Mouse (Mus musculus) ES-E14 (cell line): ENCODE results near the gene Olfr1246.

Experiments used
- CHD2 ChIP-seq: IDR thresholded peaks from 2 replicates; pipeline ENCODE4 v1.6.1; 2014; ENCODE audit warnings: mild to moderate bottlenecking, low read depth, low read length, inconsistent platforms
- HCFC1 ChIP-seq: IDR thresholded peaks from 2 replicates; pipeline ENCODE4 v1.6.1; 2012; ENCODE audit warnings: low read length, inconsistent platforms, borderline replicate concordance; ENCODE audit not compliant: insufficient read depth
- MAFK ChIP-seq: IDR thresholded peaks from 2 replicates; pipeline ENCODE4 v1.6.1; 2014; ENCODE audit warnings: mild to moderate bottlenecking, low read depth, low read length, inconsistent platforms; ENCODE audit not compliant: insufficient read depth
- ZC3H11A ChIP-seq: IDR thresholded peaks from 2 replicates; pipeline ENCODE4 v1.6.1; 2012; ENCODE audit warnings: low read depth, mild to moderate bottlenecking, inconsistent platforms, low read length, borderline replicate concordance

DNA sequence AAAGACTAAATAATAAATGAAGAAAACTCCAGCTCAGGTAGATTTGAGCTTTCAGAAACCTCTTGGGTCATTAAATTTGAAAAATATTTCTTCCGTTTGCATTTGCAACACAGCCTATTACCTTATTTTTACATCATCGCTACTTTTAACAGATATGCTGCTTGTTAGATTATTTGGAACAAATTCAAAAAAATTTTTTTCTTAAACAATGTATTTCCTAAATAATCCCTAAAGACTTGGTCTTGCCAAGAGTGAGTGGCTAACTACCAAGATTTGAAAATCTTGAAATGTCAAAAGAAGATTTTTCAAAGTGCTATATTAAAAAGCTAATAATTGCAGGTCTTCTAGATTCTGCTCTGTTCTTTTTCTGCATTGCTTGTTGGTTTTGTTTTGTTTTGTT is 21.1 kb upstream of the Olfr1246 start, which contains the start of gene Olfr1247:
- no peak for TF ChIP-seq CHD2
- no peak for TF ChIP-seq ZC3H11A
- TF ChIP-seq MAFK, result no peak
- TF ChIP-seq HCFC1, result no peak
